Mouse (Mus musculus) lung, adult 2 months (tissue): ENCODE measurements around the gene Nup214.

ENCODE experiments used
- CTCF ChIP-seq: fragments of 200-500 bp; IDR thresholded peaks from 2 replicates; pipeline ENCODE4 v1.5.1; 2011; ENCODE audit warnings: mild to moderate bottlenecking, low read length, control low read depth; ENCODE audit not compliant: insufficient read depth
- POLR2A ChIP-seq: fragments of 200-500 bp; IDR thresholded peaks from 2 replicates; pipeline ENCODE4 v1.6.1; 2011; ENCODE audit warnings: low read depth, mild to moderate bottlenecking, control low read depth, low read length, borderline replicate concordance; ENCODE audit errors: extremely low read depth

DNA sequence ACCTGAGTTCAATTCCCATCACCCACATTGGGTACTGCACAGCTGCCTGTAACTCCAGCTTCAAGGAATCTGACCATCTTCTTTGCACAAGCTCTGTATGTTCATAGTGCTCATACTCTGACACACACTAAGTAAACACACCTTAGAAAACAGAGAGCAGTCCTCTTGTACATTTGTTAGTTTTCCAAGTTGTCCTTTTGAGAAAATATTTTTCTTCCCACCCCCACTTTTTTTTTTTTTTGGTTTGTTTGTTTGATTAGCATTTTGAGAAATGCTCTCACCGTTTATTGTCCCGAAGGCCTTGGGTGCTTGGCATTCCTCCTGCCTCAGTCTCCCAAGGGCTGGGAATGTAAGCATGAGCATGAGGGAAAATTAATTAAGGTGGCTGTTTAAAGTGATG is 34.1 kb downstream of the Nup214 start:
- no peak for TF ChIP-seq POLR2A
- TF ChIP-seq CTCF, result no peak
